Mouse (Mus musculus): ENCODE data around the gene Mrm3. TPM values are rescaled to one million over a fixed set of nuclear protein-coding genes. Genes with fewer than 3 reads are reported as not detected.

Mrm3 gene
- polyA plus RNA-seq, 1 experiment from 2014 or later, result 21.6 TPM

DNA sequence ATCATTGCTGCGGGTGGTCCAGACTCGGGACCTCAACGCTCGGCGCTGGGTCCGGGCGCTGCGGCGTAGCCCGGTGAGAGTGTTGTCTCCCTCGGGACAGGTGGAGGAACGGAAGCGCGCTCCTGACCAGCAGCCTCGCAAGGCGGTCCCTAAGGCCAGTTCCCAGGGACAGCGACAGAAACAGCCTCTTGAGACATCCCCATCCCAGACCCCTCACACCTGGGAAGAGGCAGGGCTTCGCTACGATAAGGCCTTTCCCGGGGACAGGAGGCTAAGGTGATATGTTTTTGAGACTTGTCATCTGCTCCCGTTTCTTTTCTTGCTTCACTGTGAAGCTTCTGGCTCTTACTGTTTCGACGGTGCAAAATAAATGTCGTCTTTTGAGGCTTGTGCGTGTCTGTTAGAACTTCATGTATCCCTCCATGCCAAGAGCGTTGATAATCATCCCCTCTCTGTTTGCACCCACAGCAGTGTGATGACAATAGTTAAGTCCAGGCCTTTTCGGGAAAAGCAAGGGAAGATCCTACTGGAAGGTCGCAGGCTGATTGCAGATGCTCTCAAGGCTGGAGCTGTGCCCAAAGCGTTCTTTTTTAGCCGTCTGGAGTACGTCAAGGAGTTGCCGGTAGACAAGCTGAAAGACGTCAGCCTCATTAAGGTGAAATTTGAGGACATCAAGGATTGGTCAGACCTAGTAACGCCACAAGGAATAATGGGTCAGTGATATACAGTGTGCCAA, 464 bp downstream of the Mrm3 start:
- WGBS, result 3% methylated on average over 34 of the region's 34 CpGs
- Histone ChIP-seq H3K27me3 (replicated peaks; ENCODE audit: control insufficient read depth, insufficient read depth, low read length) (no peaks in the 10 kb centered on the region), H3K27ac (ENCODE audit: low read depth, low read length) (no peak overlapping the region), H3K4me2 (ENCODE audit: low read length) (peak overlapping the region; percentile 89), H3K36me3 (ENCODE audit: control insufficient read depth, insufficient read depth, low read length) (peaks cover 25% of the 10 kb centered on the region; the same call in 1 of the 2 replicates), H3K9ac (ENCODE audit: low read length) (peak overlapping the region; percentile 87), H3K9me3 (replicated peaks; ENCODE audit: control insufficient read depth, low read length) (no peaks in the 10 kb centered on the region), H3K4me1 (ENCODE audit: control insufficient read depth, insufficient read depth, low read length) (peaks cover 8% of the 10 kb centered on the region), H3K4me3 (ENCODE audit: low read depth, low read length) (peak overlapping the region; percentile 75)
- ATAC-seq, result no peak; the same call in 1 of the 2 replicates
- DNase-seq (ENCODE audit: low spot score), result no peak

DNA sequence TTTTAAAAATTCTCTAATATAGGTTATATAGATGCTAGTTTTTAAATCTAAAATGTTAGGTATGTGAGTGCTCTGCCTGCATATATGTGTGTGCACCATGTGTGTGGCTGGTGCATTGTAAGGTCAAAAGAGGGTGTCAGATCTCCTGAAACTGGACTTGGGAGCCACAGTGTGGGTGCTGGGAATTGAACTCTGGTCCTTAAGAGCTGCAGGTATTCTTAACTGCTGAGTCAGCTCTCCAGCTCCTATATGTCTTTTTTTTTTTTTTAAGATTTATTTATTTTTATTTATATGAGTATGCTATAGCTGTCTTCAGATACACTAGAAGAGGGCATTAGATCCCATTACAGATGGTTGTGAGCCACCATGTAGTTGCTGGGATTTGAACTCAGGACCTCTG, 2.9 kb downstream of the Mrm3 start:
- ATAC-seq (no peak), DNase-seq (ENCODE audit: low spot score) (no peak)
- Histone ChIP-seq H3K36me3 (ENCODE audit: control insufficient read depth, insufficient read depth, low read length) (peaks cover 31% of the 10 kb centered on the region), H3K4me1 (ENCODE audit: control insufficient read depth, insufficient read depth, low read length) (peaks cover 8% of the 10 kb centered on the region), H3K4me2 (ENCODE audit: low read length) (no peak overlapping the region), H3K9me3 (replicated peaks; ENCODE audit: control insufficient read depth, low read length) (no peaks in the 10 kb centered on the region), H3K27ac (ENCODE audit: low read depth, low read length) (no peak overlapping the region), H3K9ac (ENCODE audit: low read length) (no peak overlapping the region), H3K4me3 (ENCODE audit: low read depth, low read length) (no peak overlapping the region), H3K27me3 (replicated peaks; ENCODE audit: control insufficient read depth, insufficient read depth, low read length) (no peaks in the 10 kb centered on the region)

DNA sequence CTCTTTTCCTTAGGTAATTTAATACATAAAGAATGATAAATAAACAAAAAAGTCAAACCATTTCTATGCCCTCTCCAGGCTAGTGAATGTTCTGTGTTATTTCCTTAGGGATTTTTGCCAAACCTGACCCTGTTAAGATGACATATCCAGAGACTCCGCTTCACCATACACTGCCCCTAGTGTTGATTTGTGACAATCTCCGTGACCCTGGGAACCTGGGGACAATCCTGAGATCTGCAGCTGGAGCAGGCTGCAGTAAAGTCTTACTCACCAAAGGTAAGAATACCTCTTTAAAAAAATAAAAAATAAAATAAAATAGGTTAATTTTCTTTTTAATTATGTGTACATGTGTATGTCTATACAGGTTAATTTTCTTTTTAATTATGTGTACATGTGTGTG, 3.7 kb downstream of the Mrm3 start:
- H3K9ac ChIP-seq (ENCODE audit: low read length), result no peak overlapping the region
- peaks cover 8% of the 10 kb centered on the region for H3K4me1 ChIP-seq (ENCODE audit: control insufficient read depth, insufficient read depth, low read length)
- no peak overlapping the region for H3K4me3 ChIP-seq (ENCODE audit: low read depth, low read length)
- H3K9me3 ChIP-seq (replicated peaks; ENCODE audit: control insufficient read depth, low read length), result no peaks in the 10 kb centered on the region
- no peak for DNase-seq (ENCODE audit: low spot score)
- no peak overlapping the region for H3K27ac ChIP-seq (ENCODE audit: low read depth, low read length)
- ATAC-seq, result no peak
- no peak overlapping the region for H3K4me2 ChIP-seq (ENCODE audit: low read length)
- 39% methylated on average over 2 of the region's 2 CpGs for WGBS
- no peaks in the 10 kb centered on the region for H3K27me3 ChIP-seq (replicated peaks; ENCODE audit: control insufficient read depth, insufficient read depth, low read length)
- peaks cover 31% of the 10 kb centered on the region for H3K36me3 ChIP-seq (ENCODE audit: control insufficient read depth, insufficient read depth, low read length)

DNA sequence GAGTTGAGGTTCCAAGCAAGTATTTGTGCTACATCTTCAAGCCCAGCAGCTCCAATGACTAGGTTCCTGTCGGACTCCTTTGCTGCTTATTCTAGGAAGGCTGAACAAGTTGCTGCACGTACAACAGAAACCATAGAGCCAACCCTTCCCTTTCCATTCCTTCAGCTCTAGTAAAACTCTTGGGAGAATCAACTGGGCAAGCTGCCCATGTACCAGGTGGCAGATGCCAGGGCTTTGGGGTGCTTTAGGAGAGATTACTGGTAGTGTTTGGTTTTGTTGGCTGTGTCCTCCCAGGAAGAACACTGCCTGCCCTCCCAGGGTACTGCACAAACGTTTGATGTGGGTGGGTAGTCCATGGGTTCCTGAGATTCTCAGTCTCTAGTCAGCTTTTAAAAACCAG, 8.5 kb downstream of the Mrm3 start:
- Histone ChIP-seq H3K4me2 (ENCODE audit: low read length) (no peak overlapping the region), H3K36me3 (ENCODE audit: control insufficient read depth, insufficient read depth, low read length) (peaks cover 31% of the 10 kb centered on the region), H3K27me3 (replicated peaks; ENCODE audit: control insufficient read depth, insufficient read depth, low read length) (no peaks in the 10 kb centered on the region), H3K9me3 (replicated peaks; ENCODE audit: control insufficient read depth, low read length) (no peaks in the 10 kb centered on the region), H3K4me3 (ENCODE audit: low read depth, low read length) (no peak overlapping the region), H3K4me1 (ENCODE audit: control insufficient read depth, insufficient read depth, low read length) (peaks cover 9% of the 10 kb centered on the region), H3K9ac (ENCODE audit: low read length) (no peak overlapping the region), H3K27ac (ENCODE audit: low read depth, low read length) (no peak overlapping the region; the same call in 1 of the 2 replicates)
- DNase-seq (ENCODE audit: low spot score), result no peak
- ATAC-seq, result no peak
- 54% methylated on average over 3 of the region's 3 CpGs for WGBS

DNA sequence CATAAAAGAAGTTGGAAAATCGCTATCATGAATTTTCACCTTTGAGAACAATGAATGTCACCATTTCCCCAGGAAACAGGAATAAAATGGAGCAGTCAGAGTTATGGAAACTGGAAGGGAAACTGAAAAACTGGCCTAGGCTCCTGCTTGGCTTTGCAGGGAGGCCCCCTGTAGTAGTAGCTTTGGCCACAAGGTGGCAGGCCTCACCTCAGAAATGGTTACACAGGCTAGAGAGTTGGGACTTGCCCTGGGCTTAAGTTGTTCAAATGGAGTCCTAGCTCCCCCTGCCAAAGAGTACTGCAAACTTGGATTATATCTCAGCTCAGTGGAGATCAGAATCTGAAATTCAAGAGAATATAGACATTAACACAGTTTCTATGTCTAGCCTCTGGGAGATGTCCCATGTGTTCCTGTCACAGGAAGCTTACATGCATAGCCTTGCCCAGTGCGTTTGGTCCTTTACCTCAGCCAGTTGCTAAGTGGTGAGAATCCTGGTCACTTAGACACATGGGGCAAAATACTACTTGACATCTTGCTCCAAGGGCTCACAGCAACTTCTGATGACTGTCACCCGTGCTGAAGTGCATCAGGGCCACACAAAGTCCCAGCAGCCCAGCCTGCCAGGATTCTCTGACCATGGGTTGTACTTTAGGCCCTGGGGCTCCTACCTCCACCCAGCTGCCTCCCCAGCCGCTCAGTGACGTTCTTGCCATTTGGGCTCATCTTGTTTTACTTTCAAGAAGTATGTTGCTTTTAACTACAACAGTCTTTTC, 9.8 kb downstream of the Mrm3 start:
- Histone ChIP-seq H3K4me2 (ENCODE audit: low read length) (no peak overlapping the region), H3K36me3 (ENCODE audit: control insufficient read depth, insufficient read depth, low read length) (peaks cover 26% of the 10 kb centered on the region), H3K4me1 (ENCODE audit: control insufficient read depth, insufficient read depth, low read length) (peaks cover 9% of the 10 kb centered on the region), H3K9ac (ENCODE audit: low read length) (no peak overlapping the region), H3K27ac (ENCODE audit: low read depth, low read length) (no peak overlapping the region), H3K27me3 (replicated peaks; ENCODE audit: control insufficient read depth, insufficient read depth, low read length) (no peaks in the 10 kb centered on the region), H3K9me3 (replicated peaks; ENCODE audit: control insufficient read depth, low read length) (no peaks in the 10 kb centered on the region), H3K4me3 (ENCODE audit: low read depth, low read length) (no peak overlapping the region)
- ATAC-seq, result peak; percentile 87
- WGBS, result 53% methylated on average over 5 of the region's 5 CpGs
- DNase-seq (ENCODE audit: low spot score), result peak; percentile 89

DNA sequence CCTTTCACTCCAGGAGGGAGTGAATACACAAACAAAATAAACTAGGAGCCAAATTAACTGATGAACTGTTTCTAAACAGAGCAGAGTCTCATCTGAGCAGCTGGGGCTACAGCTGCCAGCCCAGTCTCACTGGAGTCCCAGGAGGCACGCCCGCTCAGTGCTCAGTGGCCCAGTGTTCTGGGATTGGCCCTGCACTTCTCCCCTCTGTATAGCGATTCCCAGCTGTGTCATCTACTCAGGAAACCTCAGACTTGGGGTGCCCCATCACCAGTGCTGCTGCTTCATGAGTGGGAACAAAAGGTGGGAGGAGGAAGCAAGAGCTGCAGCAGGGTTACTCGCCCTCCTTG, 10.4 kb downstream of the Mrm3 start:
- Histone ChIP-seq H3K9ac (ENCODE audit: low read length) (no peak overlapping the region), H3K27ac (ENCODE audit: low read depth, low read length) (no peak overlapping the region), H3K4me3 (ENCODE audit: low read depth, low read length) (no peak overlapping the region), H3K27me3 (replicated peaks; ENCODE audit: control insufficient read depth, insufficient read depth, low read length) (no peaks in the 10 kb centered on the region), H3K36me3 (ENCODE audit: control insufficient read depth, insufficient read depth, low read length) (peaks cover 22% of the 10 kb centered on the region), H3K4me2 (ENCODE audit: low read length) (no peak overlapping the region), H3K4me1 (ENCODE audit: control insufficient read depth, insufficient read depth, low read length) (peaks cover 9% of the 10 kb centered on the region), H3K9me3 (replicated peaks; ENCODE audit: control insufficient read depth, low read length) (no peaks in the 10 kb centered on the region)
- DNase-seq (ENCODE audit: low spot score) (no peak), ATAC-seq (no peak)
- 74% methylated on average over 4 of the region's 4 CpGs for WGBS

DNA sequence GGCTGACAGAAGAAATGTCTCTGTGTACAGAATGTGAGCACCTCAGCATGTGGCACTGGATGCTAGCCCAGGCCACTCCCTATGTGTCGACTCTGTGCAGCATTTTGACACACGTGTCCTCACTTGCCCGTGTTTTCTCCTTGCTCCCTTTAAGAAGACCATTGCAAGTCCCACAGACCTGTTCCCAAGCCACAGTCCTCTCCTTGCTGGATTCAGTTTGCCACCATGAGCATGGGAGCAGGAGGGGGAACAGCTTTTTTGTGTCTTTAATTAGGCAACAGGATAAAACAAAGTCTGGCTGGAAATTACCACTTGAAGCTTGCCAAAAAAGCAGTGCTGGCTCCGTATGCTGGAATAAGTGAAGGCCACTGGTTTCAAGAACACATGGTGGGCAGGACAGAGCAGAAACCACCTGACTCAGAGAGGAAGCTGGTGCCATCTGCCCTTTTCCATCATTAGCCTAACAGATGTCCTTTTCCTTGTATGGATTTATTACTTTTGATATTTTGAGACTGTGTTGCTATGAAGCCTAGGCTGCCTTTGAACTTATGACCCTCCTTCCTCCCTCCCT, 12.0 kb downstream of the Mrm3 start:
- DNase-seq (ENCODE audit: low spot score) (peak; percentile 78), ATAC-seq (peak; percentile 48; the same call in 1 of the 2 replicates)
- 38% methylated on average over 4 of the region's 4 CpGs for WGBS
- Histone ChIP-seq H3K27me3 (replicated peaks; ENCODE audit: control insufficient read depth, insufficient read depth, low read length) (no peaks in the 10 kb centered on the region), H3K4me2 (ENCODE audit: low read length) (no peak overlapping the region), H3K4me3 (ENCODE audit: low read depth, low read length) (no peak overlapping the region), H3K27ac (ENCODE audit: low read depth, low read length) (peak overlapping the region; percentile 14; the same call in 1 of the 2 replicates), H3K36me3 (ENCODE audit: control insufficient read depth, insufficient read depth, low read length) (peaks cover 8% of the 10 kb centered on the region), H3K9me3 (replicated peaks; ENCODE audit: control insufficient read depth, low read length) (no peaks in the 10 kb centered on the region), H3K4me1 (ENCODE audit: control insufficient read depth, insufficient read depth, low read length) (peaks cover 12% of the 10 kb centered on the region), H3K9ac (ENCODE audit: low read length) (no peak overlapping the region)

DNA sequence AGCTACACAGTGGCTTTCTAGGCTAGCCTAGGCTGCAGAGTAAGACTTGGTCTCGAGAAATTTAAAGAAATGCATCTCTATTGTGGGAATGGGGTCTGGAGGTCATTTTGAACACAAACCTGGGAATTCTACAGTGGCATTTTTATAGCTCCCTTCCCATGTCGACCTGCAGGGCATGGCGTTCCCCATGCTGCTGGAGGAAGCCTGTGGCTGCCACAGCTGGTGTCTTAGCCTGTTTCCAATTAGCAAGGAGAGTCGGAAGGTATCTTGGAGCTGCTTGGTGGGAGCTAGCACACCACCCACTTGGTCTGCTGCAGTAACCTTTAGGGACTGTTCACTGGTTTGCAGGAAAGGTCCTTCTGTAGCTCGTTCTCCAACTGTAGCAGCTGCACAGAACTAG, 12.6 kb downstream of the Mrm3 start:
- 0 out of 2 replicates have a peak overlapping the region, but pooled peaks have one; percentile 14 for H3K27ac ChIP-seq (ENCODE audit: low read depth, low read length)
- 54% methylated on average over 5 of the region's 5 CpGs for WGBS
- no peak for DNase-seq (ENCODE audit: low spot score)

DNA sequence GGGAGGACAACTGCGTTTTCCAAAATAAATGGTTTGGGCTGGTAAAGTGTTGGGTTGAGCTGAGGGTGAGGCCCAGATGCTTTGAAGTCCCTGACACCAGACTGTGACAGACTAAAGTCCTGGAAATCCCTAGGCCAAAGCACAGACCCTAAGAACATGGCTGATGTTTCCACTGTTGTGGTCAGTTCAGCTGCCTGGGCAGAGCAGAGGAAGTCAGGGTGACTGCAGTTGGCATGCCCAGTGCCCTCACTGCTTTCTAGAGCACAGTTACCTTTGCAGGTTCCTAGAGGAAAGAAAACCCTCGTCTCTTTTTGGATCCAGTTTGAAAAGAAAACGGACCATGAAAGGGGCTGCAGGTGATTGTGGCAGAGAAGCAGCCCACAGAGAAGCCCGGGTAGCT, 13.9 kb downstream of the Mrm3 start:
- DNase-seq (ENCODE audit: low spot score), result no peak
- ATAC-seq, result no peak
- no peak overlapping the region for H3K27ac ChIP-seq (ENCODE audit: low read depth, low read length)
- peaks cover 17% of the 10 kb centered on the region for H3K4me1 ChIP-seq (ENCODE audit: control insufficient read depth, insufficient read depth, low read length)
- no peak overlapping the region for H3K4me2 ChIP-seq (ENCODE audit: low read length)
- H3K9me3 ChIP-seq (replicated peaks; ENCODE audit: control insufficient read depth, low read length), result no peaks in the 10 kb centered on the region
- 81% methylated on average over 4 of the region's 4 CpGs for WGBS
- no peak overlapping the region for H3K9ac ChIP-seq (ENCODE audit: low read length)
- no peak overlapping the region for H3K4me3 ChIP-seq (ENCODE audit: low read depth, low read length)
- no peaks in the 10 kb centered on the region for H3K27me3 ChIP-seq (replicated peaks; ENCODE audit: control insufficient read depth, insufficient read depth, low read length)
- 0 out of 2 replicates have a peak, but pooled peaks cover 3% of the 10 kb centered on the region for H3K36me3 ChIP-seq (ENCODE audit: control insufficient read depth, insufficient read depth, low read length)

More for the DNA sequence above, 12.6 kb downstream of the Mrm3 start:
- H3K4me1 ChIP-seq (ENCODE audit: control insufficient read depth, insufficient read depth, low read length), result peaks cover 16% of the 10 kb centered on the region
- H3K4me2 ChIP-seq (ENCODE audit: low read length), result no peak overlapping the region
- H3K9ac ChIP-seq (ENCODE audit: low read length), result no peak overlapping the region
- H3K4me3 ChIP-seq (ENCODE audit: low read depth, low read length), result no peak overlapping the region
- peaks cover 3% of the 10 kb centered on the region; the same call in 1 of the 2 replicates for H3K36me3 ChIP-seq (ENCODE audit: control insufficient read depth, insufficient read depth, low read length)
- no peaks in the 10 kb centered on the region for H3K9me3 ChIP-seq (replicated peaks; ENCODE audit: control insufficient read depth, low read length)
- H3K27me3 ChIP-seq (replicated peaks; ENCODE audit: control insufficient read depth, insufficient read depth, low read length), result no peaks in the 10 kb centered on the region
- ATAC-seq, result no peak

Measured in forebrain, embryonic 14.5 days (tissue).